Mouse (Mus musculus) spleen, embryonic (tissue): Measurements from ENCODE around the gene Lyl1.

Experiments
- CTCF ChIA-PET: fragments of 350-600 bp; sonication (Branson Sonifier 250); formaldehyde crosslinking; loops from one replicate; lab custom pipeline; 2022; lab: Charles Lee

Gene Lyl1

DNA sequence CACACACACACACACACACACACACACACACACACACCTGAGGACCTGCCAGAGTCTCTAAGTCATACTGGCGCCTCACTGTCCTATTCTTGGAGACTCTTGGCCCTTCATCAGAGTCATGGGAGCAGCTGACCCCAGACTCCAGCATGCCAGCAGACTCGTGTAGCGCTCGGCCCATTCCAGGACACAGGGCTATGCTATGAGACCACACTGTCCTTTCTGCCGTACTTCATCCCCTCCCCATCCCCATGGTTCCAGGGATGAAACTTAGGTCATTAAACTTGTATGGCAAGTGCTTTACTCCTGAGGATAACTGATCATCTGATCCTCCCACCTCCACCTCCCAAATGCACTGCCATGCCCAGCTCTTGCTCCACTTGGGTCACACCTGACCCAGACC lies 17.2 kb downstream of the Lyl1 start:
- CTCF ChIA-PET: no interaction called here

- CTCF ChIA-PET: interaction anchor here (0.6 kb wide), 2 partner anchors 8 to 13 kb away, joined by 4 to 5 read pairs; no protein-coding TSS in a partner anchor
Measured at GRCm38 (mm10) chr8:84718959-84719690, 17.9 kb downstream of the Lyl1 start.

- CTCF ChIA-PET: no interaction called here
Measured at GRCm38 (mm10) chr8:84722530-84722849, 21.2 kb downstream of the Lyl1 start.

- CTCF ChIA-PET: interaction anchor here (0.7 to 1.0 kb wide), 2 partner anchors 9 to 179 kb away, joined by 3 read pairs; no protein-coding TSS in a partner anchor
Measured at GRCm38 (mm10) chr8:84722850-84723570, 21.8 kb downstream of the Lyl1 start, which contains the start of gene G430095P16Rik. TSS of gene G430095P16Rik (plus strand) at chr8:84723007.

- CTCF ChIA-PET: interaction anchor here (0.6 to 1.0 kb wide), 3 partner anchors 9 to 179 kb away, joined by 3 to 6 read pairs (median 3); no protein-coding TSS in a partner anchor
Measured at GRCm38 (mm10) chr8:84723571-84723900, 22.3 kb downstream of the Lyl1 start.

DNA sequence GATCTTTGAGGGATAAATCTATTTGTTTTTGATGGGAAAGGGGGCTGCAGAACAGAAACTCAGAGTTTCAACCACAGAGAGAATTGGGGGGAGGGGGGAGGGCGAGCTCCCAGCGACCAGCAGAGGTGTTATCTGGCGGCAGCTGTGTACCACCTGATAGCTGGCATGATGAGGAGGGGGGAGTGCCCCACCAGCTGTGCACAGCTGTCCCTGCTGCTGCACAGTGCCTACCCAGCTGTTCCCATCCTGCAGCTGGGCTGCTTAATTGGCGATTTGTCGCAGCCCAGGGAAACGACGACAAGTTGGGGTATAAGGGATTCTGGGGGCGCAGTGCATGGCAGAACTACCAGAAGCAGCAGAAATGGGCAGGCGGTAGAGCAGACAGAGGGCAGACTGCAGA lies 23.4 kb downstream of the Lyl1 start:
- CTCF ChIA-PET: interaction anchor here (0.6 to 1.7 kb wide), 2 partner anchors 13 to 108 kb away, joined by 5 read pairs; no protein-coding TSS in a partner anchor

DNA sequence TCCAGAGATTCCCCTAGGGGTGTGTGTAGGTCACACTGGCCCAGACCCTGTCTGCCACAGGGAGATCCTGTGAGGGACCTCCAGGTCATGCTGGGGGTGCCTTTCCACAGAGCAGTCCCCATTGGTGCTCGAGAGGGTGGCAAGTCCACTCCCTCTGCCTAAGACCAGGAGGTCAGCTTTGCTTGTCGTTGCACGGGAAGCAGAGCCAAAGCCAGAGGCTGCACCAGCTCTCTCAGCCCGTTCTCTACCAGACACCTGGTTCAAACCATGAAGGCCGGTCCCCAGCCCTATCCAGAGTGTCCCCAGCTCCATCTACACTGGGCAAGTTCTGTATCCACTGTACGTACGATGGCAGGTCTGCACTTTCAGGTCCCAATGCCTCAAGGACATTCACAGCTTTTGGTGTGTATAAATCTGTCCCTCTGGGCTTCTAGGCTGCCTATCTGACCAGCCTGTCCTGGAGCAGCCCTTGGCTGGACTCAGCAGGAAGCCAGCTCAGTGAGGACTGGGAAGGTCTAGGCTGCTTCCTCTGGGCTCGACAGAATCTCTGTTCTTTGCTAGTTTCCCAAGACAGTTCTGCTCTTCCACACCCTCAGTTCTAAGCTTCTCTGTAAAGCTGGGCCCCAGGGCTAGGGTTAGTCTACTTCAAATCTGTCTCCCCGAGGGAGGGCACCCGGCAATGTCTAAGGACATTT lies 24.1 kb downstream of the Lyl1 start:
- CTCF ChIA-PET: interaction anchor here (0.6 to 1.7 kb wide), 2 partner anchors 14 to 107 kb away, joined by 5 read pairs; no protein-coding TSS in a partner anchor

DNA sequence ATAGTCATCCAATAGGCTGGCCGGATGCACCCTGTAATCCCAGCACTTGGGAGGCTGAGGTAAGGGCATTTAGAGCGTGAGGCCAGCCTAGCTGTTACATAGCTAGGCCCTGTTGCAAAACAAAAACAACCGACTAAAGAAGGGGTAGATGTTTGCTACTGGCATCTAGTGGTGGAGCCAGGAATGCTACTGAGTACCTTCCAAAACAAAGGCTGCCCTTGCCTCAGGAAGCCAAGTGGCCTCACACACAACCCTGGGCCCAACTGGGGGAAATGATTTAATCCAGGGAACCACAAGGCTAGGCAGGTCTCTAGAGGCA lies 24.6 kb downstream of the Lyl1 start:
- CTCF ChIA-PET: interaction anchor here (1.7 kb wide), 1 partner anchor 14 kb away, joined by 5 read pairs; no protein-coding TSS in a partner anchor

DNA sequence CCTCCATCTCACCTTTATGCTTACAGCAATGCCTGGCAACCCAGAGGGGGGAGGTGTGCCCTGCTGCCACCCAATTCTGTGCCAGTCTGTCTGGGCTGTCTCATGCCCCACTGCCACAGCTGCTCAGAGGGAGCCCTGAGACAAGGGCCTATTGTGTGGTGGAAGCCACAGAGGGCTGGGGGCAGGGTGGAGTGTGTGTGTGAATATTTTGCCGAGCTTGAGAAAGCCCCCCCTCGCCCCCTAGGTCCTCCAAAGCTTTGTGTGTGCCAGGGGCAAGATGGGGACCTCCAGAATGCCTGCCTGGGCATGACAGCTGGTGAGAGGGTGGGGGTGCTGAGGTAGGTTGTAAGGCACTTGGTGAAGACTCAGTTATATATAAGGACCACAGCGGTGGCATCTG lies 27.2 kb downstream of the Lyl1 start:
- CTCF ChIA-PET: no interaction called here

GRCm38 (mm10) chr8:84729921-84730362 lies 28.7 kb downstream of the Lyl1 start:
- CTCF ChIA-PET: no interaction called here

DNA sequence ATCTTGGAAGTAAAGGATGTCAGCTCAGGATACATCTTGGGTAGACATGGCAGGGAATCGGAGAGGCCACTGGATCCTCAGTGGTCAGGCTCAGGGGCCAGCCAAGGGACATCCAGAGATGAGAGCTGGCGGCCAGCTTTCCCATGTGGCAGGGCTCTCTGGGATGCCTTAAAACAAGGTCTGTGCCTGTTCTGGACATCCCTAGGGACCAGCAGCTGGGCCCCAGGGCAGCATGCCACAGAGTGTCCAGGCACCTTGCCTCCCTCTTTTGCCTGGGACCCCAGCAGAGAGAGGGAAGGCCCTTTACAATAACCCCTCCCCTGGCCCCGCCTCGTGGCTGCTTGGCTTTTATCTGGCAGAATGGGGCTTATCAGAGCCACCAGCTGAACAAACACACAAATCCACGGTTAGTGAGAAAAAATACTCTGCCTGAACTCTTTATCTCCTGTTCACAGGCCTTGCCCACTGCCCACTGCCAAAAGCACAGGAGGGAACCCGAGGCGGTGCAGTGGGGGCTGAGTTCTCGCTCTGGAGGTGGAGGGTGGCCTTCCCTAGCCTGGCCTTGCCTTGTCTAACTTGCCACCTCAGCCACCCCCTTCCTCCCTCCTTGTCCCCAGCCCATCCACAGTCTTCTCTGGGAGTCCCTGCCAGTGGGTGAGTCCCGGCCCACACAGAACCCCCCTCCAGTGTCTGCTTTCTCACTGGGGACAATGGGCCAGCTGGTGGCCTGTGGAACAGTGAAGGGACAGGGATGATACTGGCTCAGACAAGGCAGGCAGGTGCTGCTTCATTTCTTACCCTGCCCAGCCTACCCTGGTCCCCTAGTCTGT lies 29.5 kb downstream of the Lyl1 start:
- CTCF ChIA-PET: no interaction called here

GRCm38 (mm10) chr8:84731371-84732177 lies 30.3 kb downstream of the Lyl1 start:
- CTCF ChIA-PET: no interaction called here

GRCm38 (mm10) chr8:84732545-84732944 lies 31.3 kb downstream of the Lyl1 start:
- CTCF ChIA-PET: interaction anchor here (0.5 kb wide), 1 partner anchor 139 kb away, joined by 7 read pairs; the partner anchor contains the start of gene Syce2

- CTCF ChIA-PET: interaction anchor here (0.5 kb wide), 1 partner anchor 139 kb away, joined by 7 read pairs; the partner anchor contains the start of gene Syce2
Measured at GRCm38 (mm10) chr8:84732996-84733395, 31.7 kb downstream of the Lyl1 start.

- CTCF ChIA-PET: no interaction called here
Measured at GRCm38 (mm10) chr8:84733959-84734358, 32.7 kb downstream of the Lyl1 start.

DNA sequence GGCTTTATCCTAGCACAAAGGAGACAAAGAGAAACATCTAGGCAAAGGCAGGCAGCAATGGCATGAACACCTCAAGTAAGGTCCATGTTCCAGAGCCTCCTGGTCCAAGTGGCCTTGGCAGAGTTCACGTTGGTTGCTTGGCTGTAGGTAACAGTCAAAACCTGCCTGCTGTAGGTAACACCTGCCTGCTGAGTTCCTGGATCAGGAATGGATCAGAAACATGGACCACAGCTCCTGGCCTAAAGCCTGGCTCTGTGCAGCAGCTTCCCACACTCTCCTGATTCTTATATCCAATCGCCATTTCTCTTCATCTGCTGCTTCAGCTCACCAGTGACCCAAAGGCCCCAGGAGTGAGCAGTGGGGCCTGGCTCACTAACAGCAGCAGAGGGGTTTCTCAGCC lies 33.4 kb downstream of the Lyl1 start:
- CTCF ChIA-PET: no interaction called here

- CTCF ChIA-PET: no interaction called here
Measured at GRCm38 (mm10) chr8:84735597-84735996, 34.3 kb downstream of the Lyl1 start.

GRCm38 (mm10) chr8:84736521-84736920 lies 35.3 kb downstream of the Lyl1 start:
- CTCF ChIA-PET: interaction anchor here (0.8 to 2.1 kb wide), 2 partner anchors 28 to 231 kb away, joined by 4 to 9 read pairs; no protein-coding TSS in a partner anchor

DNA sequence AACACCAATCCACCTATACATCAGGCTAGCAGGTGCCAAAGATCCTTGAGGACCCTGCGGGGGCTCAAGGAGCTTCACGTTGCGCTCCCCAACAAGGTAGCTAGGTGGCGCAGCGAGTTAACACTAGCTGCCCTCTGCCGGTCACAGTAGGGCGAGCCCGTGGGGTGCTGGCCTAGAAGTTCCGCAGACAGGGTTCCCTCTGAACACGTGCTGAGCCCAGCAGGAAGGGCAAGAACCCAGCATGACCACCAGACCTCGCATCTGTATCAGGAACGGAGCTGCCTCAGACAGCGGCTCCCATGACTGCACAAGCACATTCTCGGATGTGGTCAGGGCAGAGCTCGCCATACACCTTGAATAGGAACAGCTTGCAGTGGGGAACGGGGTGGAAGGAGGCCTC lies 36.4 kb downstream of the Lyl1 start:
- CTCF ChIA-PET: interaction anchor here (0.6 to 2.1 kb wide), 5 partner anchors 29 to 840 kb away, joined by 3 to 9 read pairs (median 3); no protein-coding TSS in a partner anchor

- CTCF ChIA-PET: interaction anchor here (0.7 to 2.1 kb wide), 3 partner anchors 29 to 841 kb away, joined by 3 to 9 read pairs (median 3); no protein-coding TSS in a partner anchor
Measured at GRCm38 (mm10) chr8:84738266-84738665, 37.0 kb downstream of the Lyl1 start.
